Mouse (Mus musculus): ENCODE measurements around the gene Msi2.

DNA sequence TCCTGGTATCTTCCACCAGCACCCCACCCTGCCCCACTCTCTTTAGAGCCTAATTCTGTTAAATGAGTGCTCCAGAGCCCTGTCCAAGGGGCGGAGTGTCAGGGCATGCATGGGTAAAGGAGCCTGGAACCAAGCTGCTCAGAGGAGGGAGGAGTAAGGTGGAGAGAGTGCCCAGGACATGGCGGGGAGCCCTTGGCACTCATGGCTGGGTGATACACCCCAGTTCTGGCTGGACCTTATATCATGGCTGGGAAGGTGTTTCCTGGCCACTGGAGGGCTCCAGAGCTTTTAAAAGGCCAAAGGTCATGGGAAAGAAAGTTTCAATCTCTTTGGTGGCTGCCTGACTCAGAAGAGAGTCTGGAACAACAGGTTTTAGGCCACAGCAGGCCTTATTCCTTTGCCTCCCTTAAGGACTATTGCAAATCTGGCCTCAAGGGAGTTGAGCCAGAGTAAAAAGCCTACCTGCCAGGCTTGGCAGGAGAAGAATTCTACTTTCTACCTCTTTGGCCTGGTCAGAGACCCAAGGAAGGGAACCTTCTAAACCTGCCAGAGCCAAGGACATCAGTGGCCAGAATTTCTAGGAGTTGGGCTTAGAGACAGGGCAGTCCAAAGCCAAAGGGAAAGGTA lies 352.3 kb downstream of the Msi2 start:
- no peak for TF ChIP-seq CTCF (IDR thresholded peaks at IDR 0.05; ENCODE audit: control insufficient read depth, insufficient read depth, low read length)
- no peak for TF ChIP-seq POLR2A (IDR thresholded peaks at IDR 0.05; ENCODE audit: borderline replicate concordance, control insufficient read depth, low read depth, low read length)
